In the genomic region with DNA sequence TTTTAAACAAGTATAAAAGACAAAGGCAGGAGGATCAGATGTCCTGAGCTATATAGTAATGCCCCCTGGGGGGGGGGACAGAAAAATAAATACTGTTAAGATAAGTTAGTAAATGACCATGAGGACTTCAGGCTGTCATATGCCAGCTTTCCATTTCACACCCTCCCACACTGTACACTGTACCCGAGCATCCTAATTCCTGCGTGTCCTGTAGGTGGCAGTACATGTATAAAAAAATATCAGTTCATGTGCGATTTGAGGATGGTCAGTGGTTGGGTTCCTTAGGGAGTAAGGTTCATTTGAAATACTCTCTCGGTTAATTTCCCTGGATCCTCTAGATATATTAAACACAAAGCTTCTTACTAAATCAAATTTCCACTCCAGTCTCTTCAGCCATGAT, we compare ENCODE assay signal across 8 mouse cellular contexts. TPM values are rescaled to one million over a fixed set of nuclear protein-coding genes. Genes with fewer than 3 reads are reported as not detected.
DNase-seq lines count a peak whose midpoint lies in the region; ATAC-seq lines count a peak whose summit lies in the region.

No protein-coding gene starts in this region.

- WGBS in forebrain, embryonic 14.5 days: 53% methylated on average over 4 of the region's 4 CpGs
- 53% methylated on average over 4 of the region's 4 CpGs for WGBS in liver, embryonic 12.5 days (ENCODE audit: insufficient replicate concordance)

- H3K27ac ChIP-seq in forebrain, embryonic 14.5 days (ENCODE audit: low read depth, low read length): no peak overlapping the region
- no peak overlapping the region for H3K27ac ChIP-seq in liver, embryonic 12.5 days

- H3K4me3 ChIP-seq in forebrain, embryonic 14.5 days (ENCODE audit: low read depth, low read length): no peak overlapping the region
- no peak overlapping the region for H3K4me3 ChIP-seq in liver, embryonic 12.5 days

- H3K4me2 ChIP-seq in forebrain, embryonic 14.5 days (ENCODE audit: low read length): no peak overlapping the region
- no peak overlapping the region for H3K4me2 ChIP-seq in liver, embryonic 12.5 days

- no peaks in the 10 kb centered on the region for H3K4me1 ChIP-seq in forebrain, embryonic 14.5 days (ENCODE audit: control insufficient read depth, insufficient read depth, low read length)
- H3K4me1 ChIP-seq in liver, embryonic 12.5 days: 0 out of 2 replicates have a peak, but pooled peaks cover 2% of the 10 kb centered on the region

- peak; percentile 72 for DNase-seq in 3T3-L1 (ENCODE audit: low read depth, low spot score)
- peak; percentile 12 for DNase-seq in c-Kit-positive CD71-positive TER-119-positive erythroid progenitor cells, embryonic 14.5 days (ENCODE audit: low spot score)
- DNase-seq in forebrain, embryonic 14.5 days (ENCODE audit: low spot score): peak; percentile 73
- peak; percentile 13 for DNase-seq in kidney, adult 11 months
- DNase-seq in retina, adult 2 months (ENCODE audit: low read depth, low spot score): peak; percentile 26
- no peak for DNase-seq in right cerebral cortex, postnatal 25 days

- peak; percentile 86 for ATAC-seq in CD4-positive, CD25-positive, alpha-beta regulatory T cell, adult 4 months
- ATAC-seq in forebrain, embryonic 14.5 days: peak; percentile 77
- ATAC-seq in liver, embryonic 12.5 days: 0 out of 2 replicates have a peak, but pooled peaks have one; percentile 30

- H3K9ac ChIP-seq in forebrain, embryonic 14.5 days (ENCODE audit: low read length): no peak overlapping the region
- no peak overlapping the region for H3K9ac ChIP-seq in liver, embryonic 12.5 days

- H3K36me3 ChIP-seq in forebrain, embryonic 14.5 days (ENCODE audit: control insufficient read depth, insufficient read depth, low read length): no peaks in the 10 kb centered on the region
- H3K36me3 ChIP-seq in liver, embryonic 12.5 days: no peaks in the 10 kb centered on the region

- no peaks in the 10 kb centered on the region for H3K9me3 ChIP-seq in forebrain, embryonic 14.5 days (replicated peaks; ENCODE audit: control insufficient read depth, low read length)
- H3K9me3 ChIP-seq in liver, embryonic 12.5 days (replicated peaks): no peaks in the 10 kb centered on the region

- H3K27me3 ChIP-seq in forebrain, embryonic 14.5 days (replicated peaks; ENCODE audit: control insufficient read depth, insufficient read depth, low read length): no peaks in the 10 kb centered on the region
- H3K27me3 ChIP-seq in liver, embryonic 12.5 days (replicated peaks): peaks cover 10% of the 10 kb centered on the region; the same call in 1 of the 2 replicates

RNA-seq across cellular contexts. Expression of a gene that starts 29.1 kb away (rescaled TPM):
- 100 to 1,000 TPM; 249 to 250 TPM for polyA plus RNA-seq in CD4-positive, CD25-positive, alpha-beta regulatory T cell, adult 4 months (2017; shearing (Covaris generic))
- polyA plus RNA-seq in forebrain, embryonic 14.5 days (2014; fragmentation: Nextera tagmentation; extraction: Ambion mirVana): 482 and 544 TPM in 2 replicates
- 282 and 290 TPM in 2 replicates for polyA plus RNA-seq in liver, embryonic 12.5 days (2016; fragmentation: Nextera tagmentation; extraction: Ambion mirVana)

RNA-seq across cellular contexts. Expression of a gene that starts 52.1 kb away (rescaled TPM):
- polyA plus RNA-seq in CD4-positive, CD25-positive, alpha-beta regulatory T cell, adult 4 months (2017; shearing (Covaris generic)): 10 to 100 TPM; 17.8 to 19.1 TPM
- 24.0 and 26.5 TPM in 2 replicates for polyA plus RNA-seq in forebrain, embryonic 14.5 days (2014; fragmentation: Nextera tagmentation; extraction: Ambion mirVana)
- 10.3 and 11.8 TPM in 2 replicates for polyA plus RNA-seq in liver, embryonic 12.5 days (2016; fragmentation: Nextera tagmentation; extraction: Ambion mirVana)

RNA-seq across cellular contexts. Expression of a gene that starts 55.5 kb away (rescaled TPM):
- polyA plus RNA-seq in CD4-positive, CD25-positive, alpha-beta regulatory T cell, adult 4 months (2017; shearing (Covaris generic)): 10 to 100 TPM in 1 of 2 experiments, 1 to 10 TPM in 1; 7.2 to 11.9 TPM
- 12.1 and 13.9 TPM in 2 replicates for polyA plus RNA-seq in forebrain, embryonic 14.5 days (2014; fragmentation: Nextera tagmentation; extraction: Ambion mirVana)
- polyA plus RNA-seq in liver, embryonic 12.5 days (2016; fragmentation: Nextera tagmentation; extraction: Ambion mirVana): 12.4 and 13.4 TPM in 2 replicates

Comparison
In these comparisons a context has a peak if more than half of its experiments do, and no peak if none do; other contexts are left out.
1. ATAC-seq: peak in every context shown above with its lines; median percentile 86 in CD4-positive, CD25-positive, alpha-beta regulatory T cell, adult 4 months; 77 in forebrain, embryonic 14.5 days; 30 in liver, embryonic 12.5 days.